Mouse (Mus musculus) left cerebral cortex, adult 11 months (tissue): ENCODE measurements at regions not wholly inside any gene's neighbourhood (a gene's known extent, or its start where the extent isn't known, plus 50 kb on each side); places are given as distances from the start of the nearest gene placed in this dataset.

Source experiments
- DNase-seq: peaks from one replicate; pipeline ENCODE4 v3.0.0; 2022; ENCODE audit warnings: low spot score

DNA sequence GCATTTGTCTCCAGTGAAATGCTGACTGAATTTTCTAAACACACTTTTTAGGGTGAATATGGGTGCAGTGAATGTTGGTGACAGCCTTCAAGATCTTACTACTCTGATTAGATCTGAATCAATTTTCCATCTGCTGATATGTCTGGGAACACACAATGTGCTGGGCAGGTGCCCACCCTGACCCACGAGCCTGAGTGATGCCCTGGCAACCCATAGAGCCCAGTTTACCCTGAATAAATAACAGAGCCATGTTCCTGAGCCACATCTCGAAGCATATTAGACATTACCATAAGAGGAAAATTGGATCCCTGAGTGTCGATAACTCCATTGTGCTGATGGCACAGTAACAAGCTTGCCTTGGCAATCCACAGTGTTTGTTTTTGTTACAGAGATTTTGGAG lies 644.9 kb downstream of the Nedd1 start:
- DNase-seq = no peak

DNA sequence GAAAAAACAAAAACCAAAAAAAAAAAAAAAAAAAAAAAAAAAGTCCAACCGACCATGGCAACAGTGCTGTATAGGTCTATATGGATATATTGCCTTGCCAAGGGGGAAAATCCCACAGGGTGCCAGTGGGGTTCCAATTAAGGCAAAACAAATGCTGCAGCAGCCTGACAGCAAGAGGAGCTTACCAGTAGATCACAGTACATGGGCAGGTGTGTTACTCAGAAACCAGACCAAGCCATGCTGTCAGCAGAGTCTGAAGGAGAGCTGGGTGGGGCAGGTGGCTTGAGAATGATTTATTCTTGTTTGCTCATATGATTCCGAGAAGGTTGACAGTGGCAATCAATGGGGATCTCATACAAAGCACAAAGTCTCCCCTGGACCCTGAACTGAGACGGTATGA lies 645.5 kb downstream of the Nedd1 start:
- DNase-seq = no peak

DNA sequence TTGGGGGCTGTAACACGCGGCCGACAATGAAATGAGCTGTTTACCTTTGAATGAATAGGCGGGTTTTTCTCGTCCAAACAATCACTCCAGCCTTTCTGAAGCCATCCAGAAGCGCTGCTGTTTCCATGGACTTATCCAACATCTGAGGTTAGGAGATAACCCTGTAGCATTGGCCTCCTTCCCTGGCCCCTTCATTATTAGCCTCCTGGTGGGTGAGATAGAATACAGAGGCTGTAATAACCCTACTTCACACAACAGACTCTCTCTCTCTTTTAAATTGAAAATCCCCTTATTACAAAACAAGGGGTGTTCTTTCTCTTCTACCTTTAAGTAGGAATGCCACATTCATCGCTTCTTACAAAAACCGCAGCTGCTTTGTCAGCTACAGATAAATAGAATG lies 646.8 kb downstream of the Nedd1 start:
- DNase-seq = no peak

- no peak for DNase-seq
These were observed 647.4 kb downstream of the Nedd1 start for GRCm38 (mm10) chr10:92074698-92075394.

- DNase-seq = no peak
These were observed 648.3 kb downstream of the Nedd1 start for GRCm38 (mm10) chr10:92073873-92074390.

DNA sequence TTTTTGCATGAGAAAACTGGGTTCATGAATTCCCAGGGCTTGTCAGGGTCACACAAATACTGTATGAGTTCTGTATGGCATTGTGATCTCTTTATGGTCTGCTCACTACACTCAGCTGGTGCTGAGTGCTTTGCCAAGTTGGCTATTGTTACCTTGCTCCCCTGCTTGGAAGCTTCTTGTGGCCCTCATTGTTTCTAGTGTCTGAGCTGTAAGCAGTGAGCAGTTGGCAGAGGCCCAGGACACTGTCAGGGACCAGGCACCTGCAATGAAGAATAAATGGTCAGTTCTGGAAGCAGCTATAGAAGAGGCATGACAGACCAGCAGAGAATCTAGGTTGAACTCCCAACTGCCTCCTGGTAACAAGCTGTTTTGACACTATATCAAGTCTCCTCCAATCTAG lies 677.4 kb downstream of the Nedd1 start:
- DNase-seq = no peak

- DNase-seq = peak; percentile 37
These were observed 686.0 kb downstream of the Nedd1 start for GRCm38 (mm10) chr10:92036176-92036575.

- DNase-seq = no peak
These were observed 692.0 kb downstream of the Nedd1 start for GRCm38 (mm10) chr10:92030221-92030620.

DNA sequence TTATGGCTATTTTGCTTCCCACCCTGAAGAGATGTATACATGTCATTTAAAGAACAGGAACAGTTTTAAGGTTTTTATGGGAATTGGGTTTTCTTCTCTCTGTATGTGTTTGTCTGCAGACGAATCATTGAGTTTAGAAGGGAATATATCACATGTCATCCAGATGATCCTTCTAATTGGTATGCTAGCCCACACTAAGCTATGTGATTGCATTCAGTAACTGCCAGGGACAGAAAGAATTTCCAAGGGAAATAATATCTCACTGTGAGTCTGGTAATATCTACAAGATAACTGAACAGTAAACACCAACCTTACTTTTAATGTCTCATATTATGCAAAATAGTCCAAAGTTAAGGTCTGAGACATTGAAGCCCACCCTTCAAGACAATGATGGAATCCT lies 698.0 kb downstream of the Nedd1 start:
- DNase-seq = no peak

GRCm38 (mm10) chr10:92021036-92021435 lies 701.2 kb downstream of the Nedd1 start:
- DNase-seq = no peak

- DNase-seq = no peak
These were observed 712.7 kb downstream of the Nedd1 start for GRCm38 (mm10) chr10:92009551-92009950.

GRCm38 (mm10) chr10:92007891-92008290 lies 714.3 kb downstream of the Nedd1 start:
- DNase-seq = no peak

- DNase-seq = no peak
These were observed 715.8 kb downstream of the Nedd1 start for GRCm38 (mm10) chr10:92006467-92006866.

GRCm38 (mm10) chr10:91991040-91991439 lies 731.2 kb downstream of the Nedd1 start:
- DNase-seq = no peak

- DNase-seq = no peak
These were observed 733.9 kb downstream of the Nedd1 start for GRCm38 (mm10) chr10:91988364-91988763.

DNA sequence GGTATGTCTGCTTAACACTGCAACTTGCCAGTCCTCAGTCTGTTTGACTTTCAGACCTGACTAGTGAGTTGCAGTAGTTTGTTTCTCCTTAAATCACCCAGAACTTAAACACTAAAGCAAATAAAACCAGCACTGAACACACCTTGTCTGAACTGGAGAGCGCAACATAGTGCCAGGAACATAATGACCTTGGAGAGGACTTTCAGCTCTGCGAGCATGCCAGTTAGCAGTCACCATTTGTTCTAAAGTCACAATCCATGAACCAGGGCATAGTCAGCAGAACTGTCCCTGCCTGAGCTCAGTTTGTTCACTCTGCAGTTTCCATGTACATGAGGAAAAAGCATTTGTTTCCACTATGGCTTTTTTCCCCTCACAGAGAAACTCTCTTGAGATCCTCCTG lies 742.4 kb downstream of the Nedd1 start:
- no peak for DNase-seq

GRCm38 (mm10) chr10:91971951-91972350 lies 750.3 kb downstream of the Nedd1 start:
- no peak for DNase-seq

GRCm38 (mm10) chr10:91967570-91968310 lies 754.5 kb downstream of the Nedd1 start:
- DNase-seq = no peak

GRCm38 (mm10) chr10:91959734-91960492 lies 762.3 kb downstream of the Nedd1 start:
- no peak for DNase-seq

- DNase-seq = no peak
These were observed 769.1 kb downstream of the Nedd1 start for GRCm38 (mm10) chr10:91953078-91953477.

DNA sequence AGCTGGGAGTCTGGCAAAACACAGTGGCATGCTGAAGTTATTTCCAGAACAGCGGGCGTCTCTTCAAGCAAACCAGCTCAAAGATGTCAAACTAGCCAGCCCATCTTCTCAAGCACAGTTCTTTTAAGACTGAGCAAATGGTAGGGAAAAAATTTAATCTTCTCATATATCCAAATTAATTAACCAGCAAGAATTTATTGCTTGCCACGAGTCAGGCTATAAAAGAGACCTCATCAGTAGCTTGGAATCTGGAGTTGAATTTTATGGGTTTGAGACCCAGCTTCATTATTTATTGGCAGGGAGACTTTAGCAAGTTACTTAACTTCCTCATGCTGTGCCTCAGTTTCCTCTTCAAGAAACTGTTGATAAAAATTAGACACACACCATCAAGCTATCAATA lies 742.5 kb upstream of the Tmpo start:
- DNase-seq = no peak

- DNase-seq = no peak
These were observed 708.7 kb upstream of the Tmpo start for GRCm38 (mm10) chr10:91889864-91890263.

- DNase-seq = peak; percentile 24
These were observed 707.4 kb upstream of the Tmpo start for GRCm38 (mm10) chr10:91888537-91888936.
